Mouse (Mus musculus): ENCODE data around the gene Aldh16a1. TPM values are rescaled to one million over a fixed set of nuclear protein-coding genes. Genes with fewer than 3 reads are reported as not detected.

Aldh16a1 gene
- polyA plus RNA-seq, 1 experiment, result 36.9 TPM

- no peaks in the 10 kb centered on the region for H3K9me3 ChIP-seq (replicated peaks; ENCODE audit: control insufficient read depth, insufficient read depth, low read length, poor library complexity, severe bottlenecking)
- TF ChIP-seq EP300 (IDR thresholded peaks at IDR 0.05; ENCODE audit: insufficient read depth, low read depth, low read length) (no peak), CTCF (IDR thresholded peaks at IDR 0.05; ENCODE audit: low read depth, low read length) (no peak), POLR2A (IDR thresholded peaks at IDR 0.05; ENCODE audit: insufficient read depth, low read length) (no peak)
- no peaks in the 10 kb centered on the region for H3K4me1 ChIP-seq (ENCODE audit: control insufficient read depth, insufficient read depth, low read length)
- no peaks in the 10 kb centered on the region for H3K36me3 ChIP-seq (ENCODE audit: control insufficient read depth, insufficient read depth, low read length, poor library complexity, severe bottlenecking)
- H3K27ac ChIP-seq (ENCODE audit: insufficient read depth, low read length), result no peak overlapping the region
- H3K4me3 ChIP-seq (ENCODE audit: low read depth, low read length), result no peak overlapping the region
- H3K9ac ChIP-seq (ENCODE audit: low read depth, poor library complexity, severe bottlenecking), result no peak overlapping the region
- H3K27me3 ChIP-seq (ENCODE audit: control insufficient read depth, insufficient read depth, low read length, poor library complexity, severe bottlenecking), result peaks cover 1% of the 10 kb centered on the region; the same call in 1 of the 2 replicates
Observed at GRCm38 (mm10) chr7:45160316-45160800, 6.0 kb upstream of the Aldh16a1 start.

GRCm38 (mm10) chr7:45158991-45159390, 4.6 kb upstream of the Aldh16a1 start:
- H3K27me3 ChIP-seq (ENCODE audit: control insufficient read depth, insufficient read depth, low read length, poor library complexity, severe bottlenecking), result peaks cover 1% of the 10 kb centered on the region; the same call in 1 of the 2 replicates
- no peak overlapping the region for H3K4me3 ChIP-seq (ENCODE audit: low read depth, low read length)
- TF ChIP-seq EP300 (IDR thresholded peaks at IDR 0.05; ENCODE audit: insufficient read depth, low read depth, low read length) (no peak), POLR2A (IDR thresholded peaks at IDR 0.05; ENCODE audit: insufficient read depth, low read length) (no peak), CTCF (IDR thresholded peaks at IDR 0.05; ENCODE audit: low read depth, low read length) (no peak)
- no peak overlapping the region for H3K9ac ChIP-seq (ENCODE audit: low read depth, poor library complexity, severe bottlenecking)
- H3K27ac ChIP-seq (ENCODE audit: insufficient read depth, low read length), result no peak overlapping the region
- H3K36me3 ChIP-seq (ENCODE audit: control insufficient read depth, insufficient read depth, low read length, poor library complexity, severe bottlenecking), result no peaks in the 10 kb centered on the region
- no peaks in the 10 kb centered on the region for H3K9me3 ChIP-seq (replicated peaks; ENCODE audit: control insufficient read depth, insufficient read depth, low read length, poor library complexity, severe bottlenecking)
- H3K4me1 ChIP-seq (ENCODE audit: control insufficient read depth, insufficient read depth, low read length), result no peaks in the 10 kb centered on the region

GRCm38 (mm10) chr7:45157459-45157858, 3.1 kb upstream of the Aldh16a1 start:
- H3K4me3 ChIP-seq (ENCODE audit: low read depth, low read length), result no peak overlapping the region
- H3K9ac ChIP-seq (ENCODE audit: low read depth, poor library complexity, severe bottlenecking), result no peak overlapping the region
- H3K27me3 ChIP-seq (ENCODE audit: control insufficient read depth, insufficient read depth, low read length, poor library complexity, severe bottlenecking), result no peaks in the 10 kb centered on the region
- H3K4me1 ChIP-seq (ENCODE audit: control insufficient read depth, insufficient read depth, low read length), result no peaks in the 10 kb centered on the region
- H3K27ac ChIP-seq (ENCODE audit: insufficient read depth, low read length), result no peak overlapping the region
- H3K9me3 ChIP-seq (replicated peaks; ENCODE audit: control insufficient read depth, insufficient read depth, low read length, poor library complexity, severe bottlenecking), result no peaks in the 10 kb centered on the region
- TF ChIP-seq CTCF (IDR thresholded peaks at IDR 0.05; ENCODE audit: low read depth, low read length) (no peak), POLR2A (IDR thresholded peaks at IDR 0.05; ENCODE audit: insufficient read depth, low read length) (no peak), EP300 (IDR thresholded peaks at IDR 0.05; ENCODE audit: insufficient read depth, low read depth, low read length) (no peak)
- no peaks in the 10 kb centered on the region for H3K36me3 ChIP-seq (ENCODE audit: control insufficient read depth, insufficient read depth, low read length, poor library complexity, severe bottlenecking)

- no peak overlapping the region for H3K4me3 ChIP-seq (ENCODE audit: low read depth, low read length)
- no peak for TF ChIP-seq POLR2A (IDR thresholded peaks at IDR 0.05; ENCODE audit: insufficient read depth, low read length)
- TF ChIP-seq EP300 (IDR thresholded peaks at IDR 0.05; ENCODE audit: insufficient read depth, low read depth, low read length), result no peak
- TF ChIP-seq CTCF (IDR thresholded peaks at IDR 0.05; ENCODE audit: low read depth, low read length), result no peak
- no peak overlapping the region for H3K9ac ChIP-seq (ENCODE audit: low read depth, poor library complexity, severe bottlenecking)
- H3K36me3 ChIP-seq (ENCODE audit: control insufficient read depth, insufficient read depth, low read length, poor library complexity, severe bottlenecking), result no peaks in the 10 kb centered on the region
- no peaks in the 10 kb centered on the region for H3K4me1 ChIP-seq (ENCODE audit: control insufficient read depth, insufficient read depth, low read length)
- H3K27ac ChIP-seq (ENCODE audit: insufficient read depth, low read length), result no peak overlapping the region
- no peaks in the 10 kb centered on the region for H3K27me3 ChIP-seq (ENCODE audit: control insufficient read depth, insufficient read depth, low read length, poor library complexity, severe bottlenecking)
- H3K9me3 ChIP-seq (replicated peaks; ENCODE audit: control insufficient read depth, insufficient read depth, low read length, poor library complexity, severe bottlenecking), result no peaks in the 10 kb centered on the region
Observed at GRCm38 (mm10) chr7:45156206-45156605, 1.8 kb upstream of the Aldh16a1 start.

GRCm38 (mm10) chr7:45155590-45155989, 1.2 kb upstream of the Aldh16a1 start:
- Histone ChIP-seq H3K9ac (ENCODE audit: low read depth, poor library complexity, severe bottlenecking) (no peak overlapping the region), H3K4me3 (ENCODE audit: low read depth, low read length) (peak overlapping the region; percentile 7; the same call in 1 of the 2 replicates), H3K4me1 (ENCODE audit: control insufficient read depth, insufficient read depth, low read length) (peaks cover 4% of the 10 kb centered on the region), H3K27me3 (ENCODE audit: control insufficient read depth, insufficient read depth, low read length, poor library complexity, severe bottlenecking) (no peaks in the 10 kb centered on the region), H3K9me3 (replicated peaks; ENCODE audit: control insufficient read depth, insufficient read depth, low read length, poor library complexity, severe bottlenecking) (no peaks in the 10 kb centered on the region), H3K27ac (ENCODE audit: insufficient read depth, low read length) (peak overlapping the region; percentile 11; the same call in 1 of the 2 replicates), H3K36me3 (ENCODE audit: control insufficient read depth, insufficient read depth, low read length, poor library complexity, severe bottlenecking) (no peaks in the 10 kb centered on the region)
- TF ChIP-seq CTCF (IDR thresholded peaks at IDR 0.05; ENCODE audit: low read depth, low read length), result no peak
- no peak for TF ChIP-seq EP300 (IDR thresholded peaks at IDR 0.05; ENCODE audit: insufficient read depth, low read depth, low read length)
- TF ChIP-seq POLR2A (IDR thresholded peaks at IDR 0.05; ENCODE audit: insufficient read depth, low read length), result no peak

- TF ChIP-seq EP300 (IDR thresholded peaks at IDR 0.05; ENCODE audit: insufficient read depth, low read depth, low read length) (no peak), CTCF (IDR thresholded peaks at IDR 0.05; ENCODE audit: low read depth, low read length) (peak; percentile 80)
- Histone ChIP-seq H3K27ac (ENCODE audit: insufficient read depth, low read length) (peak overlapping the region; percentile 11; the same call in 1 of the 2 replicates), H3K9ac (ENCODE audit: low read depth, poor library complexity, severe bottlenecking) (no peak overlapping the region; the same call in 1 of the 2 replicates)
Observed at GRCm38 (mm10) chr7:45154993-45155514, 670 bp upstream of the Aldh16a1 start.

More at GRCm38 (mm10) chr7:45154993-45155514, 670 bp upstream of the Aldh16a1 start:
- H3K9me3 ChIP-seq (replicated peaks; ENCODE audit: control insufficient read depth, insufficient read depth, low read length, poor library complexity, severe bottlenecking), result no peaks in the 10 kb centered on the region
- peak overlapping the region; percentile 56 for H3K4me3 ChIP-seq (ENCODE audit: low read depth, low read length)
- peaks cover 5% of the 10 kb centered on the region for H3K4me1 ChIP-seq (ENCODE audit: control insufficient read depth, insufficient read depth, low read length)
- no peaks in the 10 kb centered on the region for H3K27me3 ChIP-seq (ENCODE audit: control insufficient read depth, insufficient read depth, low read length, poor library complexity, severe bottlenecking)
- H3K36me3 ChIP-seq (ENCODE audit: control insufficient read depth, insufficient read depth, low read length, poor library complexity, severe bottlenecking), result no peaks in the 10 kb centered on the region
